Mouse (Mus musculus) neutrophil, adult 5-6 weeks (primary cell): Measurements from ENCODE around the gene Fam20b. TPM values are rescaled to one million over a fixed set of nuclear protein-coding genes. Genes with fewer than 3 reads are reported as not detected.

Experiments used
- ATAC-seq: fragments of 151-379, 151-347 bp; 2 replicates; pipeline ENCODE4 v1.8.0; 2017; ENCODE audit warnings: mild to moderate bottlenecking, moderate TSS enrichment; ENCODE audit not compliant: insufficient number of reproducible peaks, poor library complexity, low FRiP score, severe bottlenecking; ENCODE audit errors: extremely low read depth
- total RNA-seq: library from RNA; stranded (forward); fragments of 200-1000 nt; gene quantifications from 2 replicates; pipeline ENCODE4 v1.2.3, GENCODE M21; 2017

The Fam20b gene
- total RNA-seq, 1 experiment from 2014 or later: 36.0 TPM

GRCm38 (mm10) chr1:156674195-156675000 lies 44.5 kb downstream of the Fam20b start, which contains the start of gene Tor3a:
Gene Tor3a (minus strand): TSS chr1:156674356.
- ATAC-seq: peak; percentile 47

- peak; percentile 31 for ATAC-seq
Observed at GRCm38 (mm10) chr1:156673476-156674194, 45.3 kb downstream of the Fam20b start.

GRCm38 (mm10) chr1:156672720-156673475 lies 46.0 kb downstream of the Fam20b start:
- no peak for ATAC-seq

- no peak for ATAC-seq
Observed at GRCm38 (mm10) chr1:156671921-156672320, 47.0 kb downstream of the Fam20b start.

- ATAC-seq: no peak
Observed at GRCm38 (mm10) chr1:156669208-156669983, 49.5 kb downstream of the Fam20b start.

GRCm38 (mm10) chr1:156668602-156669001 lies 50.3 kb downstream of the Fam20b start:
- no peak for ATAC-seq

GRCm38 (mm10) chr1:156667141-156667926 lies 51.6 kb downstream of the Fam20b start:
- ATAC-seq: no peak

- ATAC-seq: no peak
Observed at GRCm38 (mm10) chr1:156665777-156666176, 53.1 kb downstream of the Fam20b start.

GRCm38 (mm10) chr1:156660660-156661236 lies 58.1 kb downstream of the Fam20b start:
- 0 out of 2 replicates have a peak, but pooled peaks have one; percentile 20 for ATAC-seq

GRCm38 (mm10) chr1:156659906-156660659 lies 58.8 kb downstream of the Fam20b start:
- no peak for ATAC-seq

GRCm38 (mm10) chr1:156658676-156659075 lies 60.2 kb downstream of the Fam20b start:
- ATAC-seq: no peak

GRCm38 (mm10) chr1:156657523-156657922 lies 61.4 kb downstream of the Fam20b start:
- no peak for ATAC-seq

- ATAC-seq: no peak
Observed at GRCm38 (mm10) chr1:156654735-156655530, 64.0 kb downstream of the Fam20b start.

GRCm38 (mm10) chr1:156652189-156652822 lies 66.6 kb downstream of the Fam20b start:
- ATAC-seq: no peak

- ATAC-seq: no peak
Observed at GRCm38 (mm10) chr1:156650631-156651030, 68.3 kb downstream of the Fam20b start.

- no peak for ATAC-seq
Observed at GRCm38 (mm10) chr1:156648705-156649104, 70.2 kb downstream of the Fam20b start.
